29 mouse cellular contexts compared by ENCODE assay signal in genomic region chr1:181222041-181222440, GRCm38 (mm10). TPM values are rescaled to one million over a fixed set of nuclear protein-coding genes. Genes with fewer than 3 reads are reported as not detected.
A peak's percentile ranks its signal among the peaks of the same experiment; 100 is the strongest.
DNase-seq lines count a peak whose midpoint lies in the region; ATAC-seq and TF ChIP-seq lines count a peak whose summit lies in the region.
"Had no signal": no experiment of that assay in that cellular context is flagged by ENCODE, and none has a peak within 500 bp of the region (broad histone marks: within the 10 kb centered on the region; RNA-seq: fewer than 3 reads in every experiment).

No protein-coding gene starts in this region.

- TF ChIP-seq CTCF in kidney, postnatal 0 days (IDR thresholded peaks at IDR 0.05; ENCODE audit: low read depth): no peak
- no peak for TF ChIP-seq CTCF in lung, embryonic 14.5 days (IDR thresholded peaks at IDR 0.05; ENCODE audit: low read depth)

- 36% methylated on average over 1 of the region's 1 CpGs for WGBS in kidney, postnatal 0 days
- 17% methylated on average over 1 of the region's 1 CpGs for WGBS in liver, embryonic 12.5 days (ENCODE audit: insufficient replicate concordance)
- 35% methylated on average over 1 of the region's 1 CpGs for WGBS in liver, embryonic 11.5 days
- 29% methylated on average over 1 of the region's 1 CpGs for WGBS in lung, embryonic 14.5 days

- no peak overlapping the region for H3K4me3 ChIP-seq in kidney, postnatal 0 days (replicated peaks; ENCODE audit: low read depth, low read length)
- H3K4me3 ChIP-seq in liver, embryonic 12.5 days: no peak overlapping the region
- no peak overlapping the region for H3K4me3 ChIP-seq in liver, embryonic 11.5 days (ENCODE audit: low read depth, low read length)
- H3K4me3 ChIP-seq in lung, embryonic 14.5 days (ENCODE audit: low read depth, low read length): no peak overlapping the region
- H3K4me3 ChIP-seq: embryonic facial prominence, embryonic 10.5 days; embryonic facial prominence, embryonic 13.5 days; erythroblast, embryonic 14.5 days; forebrain, embryonic 12.5 days; heart, embryonic 12.5 days; heart, embryonic 15.5 days; hindbrain, embryonic 10.5 days; hindbrain, embryonic 13.5 days had no signal

- intact Hi-C loops in gastrocnemius, postnatal 36 days (cut with DNase I): no loop called here

- H3K27me3 ChIP-seq in kidney, postnatal 0 days (ENCODE audit: insufficient read depth, low read length): no peaks in the 10 kb centered on the region
- H3K27me3 ChIP-seq in liver, embryonic 12.5 days (replicated peaks): no peaks in the 10 kb centered on the region
- H3K27me3 ChIP-seq in liver, embryonic 11.5 days (replicated peaks; ENCODE audit: control insufficient read depth, insufficient read depth, low read length): no peaks in the 10 kb centered on the region
- no peaks in the 10 kb centered on the region for H3K27me3 ChIP-seq in lung, embryonic 14.5 days (ENCODE audit: insufficient read depth, low read length)
- H3K27me3 ChIP-seq: embryonic facial prominence, embryonic 13.5 days; forebrain, embryonic 12.5 days; heart, embryonic 12.5 days; heart, embryonic 15.5 days; hindbrain, embryonic 13.5 days had no signal

- H3K27ac ChIP-seq in kidney, postnatal 0 days: no peak overlapping the region
- peak overlapping the region; percentile 15; the same call in 1 of the 2 replicates for H3K27ac ChIP-seq in liver, embryonic 12.5 days
- H3K27ac ChIP-seq in liver, embryonic 11.5 days (ENCODE audit: low read depth, low read length): no peak overlapping the region
- no peak overlapping the region for H3K27ac ChIP-seq in lung, embryonic 14.5 days (ENCODE audit: low read depth)
- H3K27ac ChIP-seq: embryonic facial prominence, embryonic 10.5 days; embryonic facial prominence, embryonic 13.5 days; forebrain, embryonic 12.5 days; heart, embryonic 15.5 days; hindbrain, embryonic 10.5 days; hindbrain, embryonic 13.5 days had no signal

- no peaks in the 10 kb centered on the region for H3K9me3 ChIP-seq in kidney, postnatal 0 days (replicated peaks; ENCODE audit: low read length)
- no peaks in the 10 kb centered on the region for H3K9me3 ChIP-seq in liver, embryonic 12.5 days (replicated peaks)
- H3K9me3 ChIP-seq in liver, embryonic 11.5 days (ENCODE audit: control insufficient read depth, low read length): no peaks in the 10 kb centered on the region
- no peaks in the 10 kb centered on the region for H3K9me3 ChIP-seq in lung, embryonic 14.5 days (ENCODE audit: low read depth, low read length)
- H3K9me3 ChIP-seq: embryonic facial prominence, embryonic 10.5 days; embryonic facial prominence, embryonic 13.5 days; forebrain, embryonic 12.5 days; heart, embryonic 12.5 days; heart, embryonic 15.5 days; hindbrain, embryonic 10.5 days; hindbrain, embryonic 13.5 days had no signal

- no peaks in the 10 kb centered on the region for H3K36me3 ChIP-seq in kidney, postnatal 0 days (ENCODE audit: insufficient read depth, low read length)
- H3K36me3 ChIP-seq in liver, embryonic 12.5 days: peaks cover 7% of the 10 kb centered on the region; the same call in 1 of the 2 replicates
- H3K36me3 ChIP-seq in liver, embryonic 11.5 days (ENCODE audit: control insufficient read depth, insufficient read depth, low read length): no peaks in the 10 kb centered on the region
- H3K36me3 ChIP-seq in lung, embryonic 14.5 days (ENCODE audit: insufficient read depth): no peaks in the 10 kb centered on the region
- H3K36me3 ChIP-seq: embryonic facial prominence, embryonic 10.5 days; embryonic facial prominence, embryonic 13.5 days; forebrain, embryonic 12.5 days; heart, embryonic 12.5 days; heart, embryonic 15.5 days; hindbrain, embryonic 10.5 days; hindbrain, embryonic 13.5 days had no signal

- no peak for ATAC-seq in kidney, postnatal 0 days (replicated peaks; ENCODE audit: low FRiP score, low read depth)
- no peak for ATAC-seq in liver, embryonic 12.5 days
- ATAC-seq in liver, embryonic 11.5 days (replicated peaks; ENCODE audit: low FRiP score): no peak
- no peak for ATAC-seq in lung, embryonic 14.5 days (ENCODE audit: insufficient read depth)
- ATAC-seq: CD4-positive, CD25-positive, alpha-beta regulatory T cell, adult 4 months; forebrain, embryonic 16.5 days; hindbrain, embryonic 16.5 days had no signal

- H3K4me2 ChIP-seq in kidney, postnatal 0 days (ENCODE audit: low read length): no peak overlapping the region
- H3K4me2 ChIP-seq in liver, embryonic 12.5 days: no peak overlapping the region
- H3K4me2 ChIP-seq in liver, embryonic 11.5 days: no peak overlapping the region
- no peak overlapping the region for H3K4me2 ChIP-seq in lung, embryonic 14.5 days
- H3K4me2 ChIP-seq: embryonic facial prominence, embryonic 13.5 days; forebrain, embryonic 12.5 days; heart, embryonic 12.5 days; heart, embryonic 15.5 days; hindbrain, embryonic 13.5 days had no signal

- no peak overlapping the region for H3K9ac ChIP-seq in kidney, postnatal 0 days (ENCODE audit: low read depth, low read length)
- H3K9ac ChIP-seq in liver, embryonic 12.5 days: no peak overlapping the region
- H3K9ac ChIP-seq in liver, embryonic 11.5 days (ENCODE audit: low read depth, low read length): no peak overlapping the region
- H3K9ac ChIP-seq in lung, embryonic 14.5 days: no peak overlapping the region
- H3K9ac ChIP-seq: embryonic facial prominence, embryonic 13.5 days; forebrain, embryonic 12.5 days; heart, embryonic 12.5 days; heart, embryonic 15.5 days; hindbrain, embryonic 13.5 days had no signal

- peak; percentile 44 for DNase-seq in kidney, postnatal 0 days (ENCODE audit: low spot score)
- DNase-seq in kidney, postnatal 10 days: no peak
- DNase-seq in liver, embryonic 11.5 days (ENCODE audit: low spot score): no peak
- peak; percentile 19 for DNase-seq in lung, embryonic 14.5 days
- no peak for DNase-seq in lung, adult 18-20 months
- DNase-seq in gastrocnemius, postnatal 36 days: no peak
- DNase-seq: adrenal gland, adult 2 months; adrenal gland, postnatal 14 days; cerebellum, adult 11-12 months; cerebellum, adult 8-10 months; cerebellum, postnatal 10 days; cerebellum, postnatal 36 days; embryo, embryonic 11 days; gastrocnemius, postnatal 10 days; heart, adult 18-20 months; heart, postnatal 10 days; heart, postnatal 36 days had no signal

- H3K4me1 ChIP-seq in kidney, postnatal 0 days (replicated peaks; ENCODE audit: insufficient read depth, low read length): no peaks in the 10 kb centered on the region
- H3K4me1 ChIP-seq in liver, embryonic 12.5 days: peaks cover 51% of the 10 kb centered on the region
- no peaks in the 10 kb centered on the region for H3K4me1 ChIP-seq in liver, embryonic 11.5 days (replicated peaks; ENCODE audit: control insufficient read depth, insufficient read depth, low read length)
- no peaks in the 10 kb centered on the region for H3K4me1 ChIP-seq in lung, embryonic 14.5 days (ENCODE audit: insufficient read depth)
- H3K4me1 ChIP-seq: embryonic facial prominence, embryonic 10.5 days; embryonic facial prominence, embryonic 13.5 days; forebrain, embryonic 12.5 days; hindbrain, embryonic 10.5 days; hindbrain, embryonic 13.5 days had no signal

RNA-seq across cellular contexts. Expression of gene Wdr26, which starts 10.2 kb away (rescaled TPM):
- 39.8 and 40.4 TPM in 2 replicates for polyA plus RNA-seq in kidney, postnatal 0 days (2015; fragmentation: Nextera tagmentation; extraction: Ambion mirVana)
- 52.5 and 56.7 TPM in 2 replicates for polyA plus RNA-seq in liver, embryonic 12.5 days (2016; fragmentation: Nextera tagmentation; extraction: Ambion mirVana)
- polyA plus RNA-seq in liver, embryonic 11.5 days (2014; fragmentation: Nextera tagmentation; extraction: Ambion mirVana): 33.8 and 40.0 TPM in 2 replicates
- 43.7 and 47.3 TPM in 2 replicates for polyA plus RNA-seq in lung, embryonic 14.5 days (2014; fragmentation: Nextera tagmentation; extraction: Ambion mirVana)
- 100 to 1,000 TPM in 1 of 2 experiments, 10 to 100 TPM in 1; 96.7 to 105 TPM for total RNA-seq in gastrocnemius, postnatal 36 days (2021)

Comparison
In these comparisons a context has a peak if more than half of its experiments do, and no peak if none do; other contexts are left out.
1. DNase-seq: peak in kidney, postnatal 0 days (single experiment) and lung, embryonic 14.5 days (single experiment); none in kidney, postnatal 10 days (single experiment), liver, embryonic 11.5 days (single experiment), lung, adult 18-20 months (0 of 2) and gastrocnemius, postnatal 36 days (0 of 2).